Mouse (Mus musculus) liver, embryonic 11.5 days (tissue): Measurements from ENCODE around the gene Hs3st6. TPM values are rescaled to one million over a fixed set of nuclear protein-coding genes. Genes with fewer than 3 reads are reported as not detected.

ENCODE experiments used
- ATAC-seq: fragments of 200-750 bp; cut with Nextera tagmentation; replicated peaks from 2 replicates; pipeline ENCODE4 v1.8.0; 2017; ENCODE audit warnings: moderate number of reproducible peaks, mild to moderate bottlenecking, moderate TSS enrichment, moderate library complexity; ENCODE audit not compliant: low FRiP score
- DNase-seq: peaks from one replicate; pipeline ENCODE4 v3.0.0-alpha.2; 2017; ENCODE audit warnings: low spot score
- H3K27ac ChIP-seq: fragments of 300-500 bp; sonication (generic); 2 replicates; pipeline ENCODE4 v1.5.1; 2014; ENCODE audit warnings: mild to moderate bottlenecking, low read depth, low read length, control low read depth
- H3K27me3 ChIP-seq: fragments of 300-500 bp; sonication (generic); replicated peaks from 2 replicates; pipeline ENCODE4 v1.6.1; 2014; ENCODE audit warnings: low read length, mixed read lengths; ENCODE audit not compliant: control insufficient read depth, insufficient read depth
- H3K36me3 ChIP-seq: fragments of 300-500 bp; sonication (generic); 2 replicates; pipeline ENCODE4 v1.6.1; 2014; ENCODE audit warnings: mild to moderate bottlenecking, low read length, moderate library complexity, mixed read lengths; ENCODE audit not compliant: control insufficient read depth, insufficient read depth
- H3K4me1 ChIP-seq: fragments of 300-500 bp; sonication (generic); replicated peaks from 2 replicates; pipeline ENCODE4 v1.6.1; 2014; ENCODE audit warnings: low read length, mixed read lengths; ENCODE audit not compliant: control insufficient read depth, insufficient read depth
- H3K4me2 ChIP-seq: fragments of 300-500 bp; sonication (generic); 2 replicates; pipeline ENCODE4 v1.6.1; 2014; ENCODE audit warnings: mild to moderate bottlenecking, control low read depth, moderate library complexity
- H3K4me3 ChIP-seq: fragments of 300-500 bp; sonication (generic); 2 replicates; pipeline ENCODE4 v1.5.1; 2014; ENCODE audit warnings: low read depth, low read length, control low read depth
- H3K9ac ChIP-seq: fragments of 300-500 bp; sonication (generic); 2 replicates; pipeline ENCODE4 v1.6.1; 2014; ENCODE audit warnings: low read depth, low read length, control low read depth
- H3K9me3 ChIP-seq: fragments of 300-500 bp; sonication (generic); 2 replicates; pipeline ENCODE4 v1.6.1; 2016; ENCODE audit warnings: low read length, inconsistent platforms, mixed read lengths; ENCODE audit not compliant: control insufficient read depth
- WGBS: fragments of 180-500 bp; shearing (Covaris S2); extraction: QIAGEN DNeasy Blood & Tissue Kit; methylation state at CpG from one replicate; pipeline ENCODE4 v1.1.7; 2014; 5-methylcytosine and 5-hydroxymethylcytosine counted together
- polyA plus RNA-seq: library from polyadenylated mRNA; unstranded; fragments of >200 nt; fragmentation: Nextera tagmentation; extraction: Ambion mirVana; gene quantifications from 2 replicates; pipeline ENCODE4 v1.2.1, GENCODE M21; 2014

Hs3st6 gene
- polyA plus RNA-seq, 1 experiment from 2014 or later, result 0.41 TPM

DNA sequence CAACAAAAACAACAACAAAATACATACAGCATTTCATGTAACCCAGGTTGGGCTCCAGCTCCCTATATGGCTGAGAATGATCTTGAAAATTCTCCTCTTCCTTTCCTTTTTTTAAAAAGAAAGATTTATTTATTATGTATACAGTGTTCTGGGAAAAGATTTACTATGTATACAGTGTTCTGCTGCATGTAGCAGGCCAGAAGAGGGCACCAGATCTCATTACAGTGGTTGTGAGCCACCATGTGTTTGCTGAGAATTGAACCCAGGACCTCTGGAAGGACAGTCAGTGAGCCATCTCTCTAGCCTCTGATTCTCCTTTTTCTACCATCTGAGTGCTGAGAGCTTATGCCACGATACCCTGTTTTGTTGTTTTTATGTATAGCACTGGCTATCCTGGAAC is 18.3 kb upstream of the Hs3st6 start:
- WGBS, result 81% methylated on average over 1 of the region's 1 CpGs
- Histone ChIP-seq H3K4me1 (peaks cover 12% of the 10 kb centered on the region), H3K36me3 (no peaks in the 10 kb centered on the region), H3K4me3 (no peak overlapping the region), H3K9me3 (no peaks in the 10 kb centered on the region), H3K27ac (no peak overlapping the region), H3K27me3 (no peaks in the 10 kb centered on the region), H3K4me2 (no peak overlapping the region), H3K9ac (no peak overlapping the region)
- ATAC-seq, result no peak
- no peak for DNase-seq

DNA sequence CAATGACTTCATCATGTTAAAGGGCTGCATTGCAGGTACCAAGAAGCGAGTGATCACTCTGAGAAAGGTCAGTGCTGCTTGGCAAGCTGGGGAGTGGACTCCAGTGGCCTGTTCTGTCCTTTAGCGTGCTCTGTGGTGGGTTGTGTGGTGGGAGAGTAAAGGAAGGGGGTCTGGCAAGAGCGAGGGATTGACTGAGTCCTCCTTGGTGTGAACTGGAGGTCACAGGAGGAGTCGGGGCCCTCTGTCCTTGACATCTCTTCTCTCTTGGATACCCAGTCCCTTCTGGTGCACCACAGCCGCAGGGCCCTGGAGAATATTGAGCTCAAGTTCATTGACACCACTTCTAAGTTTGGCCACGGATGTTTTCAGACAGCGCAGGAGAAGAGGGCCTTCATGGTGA is 17.3 kb upstream of the Hs3st6 start:
- no peak for ATAC-seq

DNA sequence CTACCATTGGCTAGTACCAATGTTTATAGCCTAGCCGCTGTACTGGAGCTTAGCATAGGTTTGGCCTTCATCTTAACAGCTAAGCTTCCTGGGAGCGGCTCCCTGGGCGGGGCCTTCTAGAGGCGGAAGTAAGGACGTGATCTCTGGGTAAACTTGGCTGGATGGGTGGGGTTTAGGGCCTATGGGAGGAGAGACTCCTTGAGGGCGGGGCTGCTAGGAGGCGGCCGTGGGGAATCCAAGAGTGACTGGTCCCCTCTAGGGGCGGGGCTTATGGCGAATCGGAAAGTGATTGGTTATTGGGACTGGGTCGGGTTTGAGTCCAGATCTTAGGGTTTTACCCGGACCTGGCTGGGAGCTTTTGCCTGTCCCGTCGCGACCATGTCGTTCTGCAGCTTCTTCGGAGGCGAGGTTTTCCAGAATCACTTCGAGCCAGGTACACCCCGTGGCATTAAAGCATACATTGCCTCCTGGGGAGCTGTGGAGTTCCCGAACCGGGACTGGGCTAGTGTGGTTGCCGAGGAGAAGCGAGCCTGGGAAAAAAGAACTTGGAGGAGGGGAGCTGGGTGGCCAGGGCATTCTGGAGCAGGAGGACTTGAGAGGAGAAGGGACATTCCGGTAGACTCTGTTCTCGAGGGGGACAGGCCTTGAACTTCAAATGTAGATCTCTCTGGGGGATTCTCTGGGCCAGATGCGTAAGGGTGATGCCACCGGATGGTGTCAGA is 16.3 kb upstream of the Hs3st6 start, which contains the start of gene Msrb1:
Gene Msrb1 (plus strand): TSS at position 313 of the 722 bp plus-strand sequence.
- Histone ChIP-seq H3K9me3 (no peaks in the 10 kb centered on the region), H3K36me3 (no peaks in the 10 kb centered on the region), H3K4me2 (peak within 1 kb of the TSS; percentile 90), H3K4me3 (peak within 1 kb of the TSS; percentile 71), H3K4me1 (peaks cover 12% of the 10 kb centered on the region), H3K27me3 (no peaks in the 10 kb centered on the region), H3K9ac (peak within 1 kb of the TSS; percentile 77), H3K27ac (peak within 1 kb of the TSS; percentile 49)
- ATAC-seq (peak; percentile 96), DNase-seq (peak; percentile 94)
- under 1% methylated on average over 29 of the region's 29 CpGs for WGBS

More for the DNA sequence above, 17.3 kb upstream of the Hs3st6 start:
- no peak for DNase-seq
- H3K9me3 ChIP-seq, result no peaks in the 10 kb centered on the region
- no peaks in the 10 kb centered on the region for H3K27me3 ChIP-seq
- WGBS, result 82% methylated on average over 7 of the region's 7 CpGs
- peak overlapping the region; percentile 90 for H3K4me2 ChIP-seq
- H3K9ac ChIP-seq, result peak overlapping the region; percentile 66
- H3K4me3 ChIP-seq, result 0 out of 2 replicates have a peak overlapping the region, but pooled peaks have one; percentile 71
- peaks cover 12% of the 10 kb centered on the region for H3K4me1 ChIP-seq
- peak overlapping the region; percentile 49 for H3K27ac ChIP-seq
- H3K36me3 ChIP-seq, result no peaks in the 10 kb centered on the region

DNA sequence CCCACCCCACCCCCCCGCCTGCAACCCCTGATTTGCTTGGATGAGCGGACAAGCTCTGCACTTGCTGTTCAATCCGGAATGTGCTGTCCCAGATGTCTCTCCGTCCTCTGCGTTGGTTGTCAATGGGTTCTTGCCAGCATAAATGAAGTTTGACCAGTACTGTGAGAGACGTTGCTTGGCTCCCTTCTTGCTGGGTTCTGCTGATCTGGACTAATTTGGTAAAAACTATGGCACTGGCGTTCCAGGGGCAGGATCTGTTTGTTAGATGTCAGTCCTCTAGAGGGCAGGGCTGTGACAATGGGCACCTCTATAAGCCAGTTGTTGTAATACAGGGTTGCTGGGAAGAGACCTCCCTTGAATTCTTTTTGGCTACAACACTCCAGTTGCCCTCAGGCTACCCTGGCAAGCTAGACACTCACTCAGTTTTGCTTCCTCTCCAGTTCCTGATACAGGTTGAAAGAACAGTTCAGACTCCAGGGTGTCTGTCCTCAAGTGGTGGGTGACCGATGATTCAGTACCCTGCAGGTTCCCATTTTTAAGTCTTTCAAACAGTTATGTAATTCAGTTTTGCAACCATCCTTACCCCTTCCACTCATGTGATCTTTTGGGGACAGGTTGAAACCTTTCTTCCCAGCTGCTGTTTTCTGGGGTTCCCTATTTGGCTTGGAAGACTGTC is 15.5 kb upstream of the Hs3st6 start:
- ATAC-seq, result no peak
- H3K36me3 ChIP-seq, result no peaks in the 10 kb centered on the region
- DNase-seq, result no peak
- peak overlapping the region; percentile 71 for H3K4me3 ChIP-seq
- peak overlapping the region; percentile 77 for H3K9ac ChIP-seq
- no peaks in the 10 kb centered on the region for H3K27me3 ChIP-seq
- 23% methylated on average over 8 of the region's 8 CpGs for WGBS
- H3K4me1 ChIP-seq, result peaks cover 12% of the 10 kb centered on the region
- H3K9me3 ChIP-seq, result no peaks in the 10 kb centered on the region
- peak overlapping the region; percentile 90 for H3K4me2 ChIP-seq
- peak overlapping the region; percentile 46; the same call in 1 of the 2 replicates for H3K27ac ChIP-seq

DNA sequence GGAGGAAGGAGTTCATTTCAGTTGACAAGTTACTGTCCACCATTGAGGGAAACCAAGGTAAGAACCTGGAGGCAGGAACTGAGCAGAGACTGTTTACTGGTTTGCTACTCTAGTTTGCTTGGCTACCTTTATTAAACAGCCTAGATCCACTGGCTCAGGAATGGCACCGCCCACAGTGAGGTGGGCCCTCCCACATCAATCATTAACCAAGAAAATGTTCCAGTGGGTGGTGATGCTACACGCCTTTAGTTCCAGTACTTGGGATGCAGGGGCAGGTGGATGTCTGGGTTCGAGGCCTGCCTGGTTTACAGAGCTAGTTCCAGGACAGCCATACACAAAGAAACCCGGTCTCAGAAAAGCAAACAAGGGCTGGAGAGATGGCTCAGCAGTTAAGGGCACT is 14.6 kb upstream of the Hs3st6 start:
- peaks cover 12% of the 10 kb centered on the region for H3K4me1 ChIP-seq
- H3K27me3 ChIP-seq, result no peaks in the 10 kb centered on the region
- no peak overlapping the region for H3K9ac ChIP-seq
- no peaks in the 10 kb centered on the region for H3K9me3 ChIP-seq
- no peaks in the 10 kb centered on the region for H3K36me3 ChIP-seq
- 78% methylated on average over 4 of the region's 4 CpGs for WGBS
- no peak overlapping the region for H3K27ac ChIP-seq
- DNase-seq (no peak), ATAC-seq (no peak)
- no peak overlapping the region; the same call in 1 of the 2 replicates for H3K4me2 ChIP-seq
- no peak overlapping the region for H3K4me3 ChIP-seq

DNA sequence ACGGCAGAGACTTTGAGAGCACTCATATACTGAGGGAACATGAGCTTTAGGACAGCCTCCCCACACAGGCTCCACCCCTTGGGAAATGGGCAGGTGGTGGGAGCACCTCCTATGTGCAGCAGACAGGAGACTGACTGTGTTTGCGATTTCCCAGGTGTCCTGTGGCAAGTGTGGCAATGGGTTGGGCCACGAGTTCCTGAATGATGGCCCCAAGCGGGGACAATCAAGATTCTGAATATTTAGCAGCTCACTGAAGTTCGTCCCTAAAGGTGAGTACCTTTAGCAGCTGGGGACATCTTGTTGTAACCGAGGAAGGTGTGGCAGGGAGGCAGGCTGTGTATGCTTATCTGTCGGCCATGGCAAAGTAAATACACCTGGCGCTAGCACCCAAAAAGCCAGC is 12.9 kb upstream of the Hs3st6 start:
- DNase-seq, result no peak
- Histone ChIP-seq H3K9ac (0 out of 2 replicates have a peak overlapping the region, but pooled peaks have one; percentile 11), H3K27ac (no peak overlapping the region), H3K9me3 (no peaks in the 10 kb centered on the region), H3K36me3 (no peaks in the 10 kb centered on the region), H3K4me1 (peaks cover 12% of the 10 kb centered on the region), H3K4me2 (no peak overlapping the region), H3K4me3 (no peak overlapping the region), H3K27me3 (no peaks in the 10 kb centered on the region)
- WGBS, result 84% methylated on average over 8 of the region's 8 CpGs
- no peak for ATAC-seq

DNA sequence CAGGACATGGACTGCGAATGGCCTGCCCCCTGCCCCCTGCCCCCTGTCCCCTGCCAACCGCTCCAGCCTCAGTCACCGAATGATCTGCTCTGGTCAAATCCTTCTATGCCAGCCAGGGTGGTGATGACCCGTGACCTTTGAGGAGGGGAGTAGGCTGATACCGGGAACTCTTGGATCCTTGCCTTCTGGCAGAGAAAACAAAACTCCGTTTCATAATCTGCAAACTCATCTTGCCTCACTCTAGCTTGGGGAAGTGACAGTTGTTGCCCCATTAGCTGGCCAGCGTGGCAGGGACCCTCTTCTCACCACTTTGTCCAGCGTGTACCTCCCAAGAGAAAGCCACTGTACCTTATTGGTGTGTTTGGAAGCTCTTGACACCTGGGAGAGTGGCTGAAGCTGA is 10.5 kb upstream of the Hs3st6 start:
- ATAC-seq, result no peak
- WGBS, result 78% methylated on average over 8 of the region's 8 CpGs
- DNase-seq, result no peak

DNA sequence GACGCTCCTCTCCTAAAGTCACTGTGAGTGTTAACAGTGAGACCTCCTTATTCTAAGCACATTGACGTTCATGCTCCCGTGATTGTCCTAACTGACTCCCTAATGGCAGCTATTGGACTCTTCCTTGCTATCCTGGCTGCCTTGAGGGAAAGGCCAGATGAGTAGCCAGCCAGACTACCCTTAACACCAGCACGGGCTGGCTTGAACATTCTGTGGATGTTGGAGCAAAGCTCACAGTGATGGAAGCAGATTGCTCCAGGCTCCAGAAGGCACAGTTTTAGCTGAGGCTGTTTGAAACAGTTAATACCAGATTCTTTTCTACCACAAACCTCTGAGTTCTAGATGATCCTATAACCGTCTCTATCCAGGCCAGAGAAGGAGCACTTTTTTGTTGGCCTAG is 8.9 kb upstream of the Hs3st6 start:
- DNase-seq (no peak), ATAC-seq (no peak)
- Histone ChIP-seq H3K4me3 (no peak overlapping the region), H3K4me2 (no peak overlapping the region), H3K27me3 (no peaks in the 10 kb centered on the region), H3K9ac (no peak overlapping the region), H3K27ac (no peak overlapping the region), H3K9me3 (no peaks in the 10 kb centered on the region), H3K4me1 (no peaks in the 10 kb centered on the region), H3K36me3 (no peaks in the 10 kb centered on the region)
- 72% methylated on average over 5 of the region's 5 CpGs for WGBS

More for the DNA sequence above, 10.5 kb upstream of the Hs3st6 start:
- Histone ChIP-seq H3K27me3 (no peaks in the 10 kb centered on the region), H3K4me1 (peaks cover 4% of the 10 kb centered on the region; the same call in 1 of the 2 replicates), H3K9ac (no peak overlapping the region), H3K4me3 (no peak overlapping the region), H3K9me3 (no peaks in the 10 kb centered on the region), H3K4me2 (no peak overlapping the region), H3K27ac (no peak overlapping the region), H3K36me3 (no peaks in the 10 kb centered on the region)
